Mouse (Mus musculus): ENCODE results near the gene Palm2.

Palm2 gene

GRCm38 (mm10) chr4:57716735-57717134, 282.7 kb downstream of the Palm2 start:
- no peak for DNase-seq

GRCm38 (mm10) chr4:57717354-57717753, 283.3 kb downstream of the Palm2 start, which contains the start of gene Akap2:
Gene Akap2 (plus strand): TSS chr4:57717657.
- DNase-seq, result no peak

- no peak for DNase-seq
Measured at GRCm38 (mm10) chr4:57719370-57719769, 285.3 kb downstream of the Palm2 start.

GRCm38 (mm10) chr4:57720869-57721361, 286.9 kb downstream of the Palm2 start:
- no peak for DNase-seq

GRCm38 (mm10) chr4:57722296-57722695, 288.2 kb downstream of the Palm2 start:
- DNase-seq, result no peak

GRCm38 (mm10) chr4:57723659-57724058, 289.6 kb downstream of the Palm2 start:
- DNase-seq, result no peak

GRCm38 (mm10) chr4:57725569-57725968, 291.5 kb downstream of the Palm2 start:
- DNase-seq, result no peak

- no peak for DNase-seq
Measured at GRCm38 (mm10) chr4:57728611-57729183, 294.6 kb downstream of the Palm2 start.

- no peak for DNase-seq
Measured at GRCm38 (mm10) chr4:57730047-57730446, 296.0 kb downstream of the Palm2 start.

GRCm38 (mm10) chr4:57730801-57731598, 297.0 kb downstream of the Palm2 start:
- no peak for DNase-seq

- DNase-seq, result no peak
Measured at GRCm38 (mm10) chr4:57732351-57732750, 298.3 kb downstream of the Palm2 start.

- no peak for DNase-seq
Measured at GRCm38 (mm10) chr4:57733445-57733844, 299.4 kb downstream of the Palm2 start.

- DNase-seq, result no peak
Measured at GRCm38 (mm10) chr4:57735426-57735825, 301.4 kb downstream of the Palm2 start.

GRCm38 (mm10) chr4:57738856-57739552, 305.0 kb downstream of the Palm2 start:
- no peak for DNase-seq

GRCm38 (mm10) chr4:57743325-57743929, 309.4 kb downstream of the Palm2 start:
- no peak for DNase-seq

- DNase-seq, result no peak
Measured at GRCm38 (mm10) chr4:57750651-57751050, 316.6 kb downstream of the Palm2 start.

- DNase-seq, result no peak
Measured at GRCm38 (mm10) chr4:57751054-57751453, 317.0 kb downstream of the Palm2 start.

GRCm38 (mm10) chr4:57751566-57751965, 317.5 kb downstream of the Palm2 start:
- no peak for DNase-seq

GRCm38 (mm10) chr4:57755085-57755484, 321.0 kb downstream of the Palm2 start:
- no peak for DNase-seq

GRCm38 (mm10) chr4:57757997-57758396, 323.9 kb downstream of the Palm2 start:
- peak; percentile 39 for DNase-seq
